ENCODE assay signal across 26 mouse cellular contexts in the genomic region with DNA sequence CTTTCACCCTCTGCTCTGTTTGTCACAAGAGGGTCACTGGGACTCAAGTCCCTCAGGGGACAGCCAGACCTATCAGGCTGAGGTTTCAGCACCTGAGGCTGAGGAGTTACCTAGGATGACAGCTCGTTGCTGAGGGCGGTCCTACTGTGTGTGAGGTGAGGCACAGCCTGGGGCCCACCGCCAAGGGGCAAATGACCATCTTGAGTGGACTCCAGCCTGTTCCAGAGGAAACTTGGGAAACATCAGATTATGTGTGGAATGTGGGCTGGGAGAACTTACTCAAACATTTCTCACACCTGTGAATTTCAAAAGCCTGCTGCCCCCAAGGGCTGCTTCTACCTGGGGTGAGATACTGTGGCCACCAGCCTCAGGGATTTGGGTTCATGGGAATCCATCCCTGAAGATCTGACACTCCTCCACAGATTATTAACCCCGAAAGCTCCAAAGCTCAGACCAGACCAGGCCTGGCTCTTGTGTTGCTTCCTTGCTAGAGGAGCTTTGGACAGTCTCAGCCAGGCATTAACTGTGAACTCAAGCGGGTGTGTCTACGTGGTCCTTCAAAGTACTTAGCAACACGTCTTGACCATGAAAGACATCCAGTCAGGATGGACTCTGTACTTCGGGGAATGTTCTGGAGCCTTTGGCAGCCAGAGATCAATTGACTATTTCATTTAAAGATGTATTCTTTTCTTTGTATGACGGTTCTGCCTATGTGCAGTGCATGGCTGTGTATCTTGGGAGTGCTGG. TPM values are rescaled to one million over a fixed set of nuclear protein-coding genes. Genes with fewer than 3 reads are reported as not detected.
"Had no signal": no experiment of that assay in that cellular context is flagged by ENCODE, and none has a peak within 500 bp of the region (broad histone marks: within the 10 kb centered on the region; RNA-seq: fewer than 3 reads in every experiment).

No protein-coding gene starts in this region.

- H3K9me3 ChIP-seq: kidney, embryonic 15.5 days; liver, embryonic 13.5 days; midbrain, embryonic 15.5 days; neural tube, embryonic 12.5 days; neural tube, embryonic 15.5 days had no signal

- ATAC-seq: inflammation-experienced regulatory T-cells, adult 6 months; midbrain, embryonic 15.5 days had no signal

- DNase-seq: kidney, adult 11 months; kidney, adult 8-10 months; kidney, postnatal 10 days; kidney, postnatal 36 days; layer of hippocampus, postnatal 36 days; liver, embryonic 13.5 days; right cerebral cortex, adult 18-20 months; right cerebral cortex, postnatal 14 days; right cerebral cortex, postnatal 4 days; thymus, adult 2 months; thymus, postnatal 14 days; thymus, postnatal 4 days had no signal

- H3K9ac ChIP-seq: kidney, embryonic 15.5 days; liver, embryonic 13.5 days; midbrain, embryonic 12.5 days; midbrain, embryonic 15.5 days; neural tube, embryonic 12.5 days; neural tube, embryonic 15.5 days had no signal

- H3K27ac ChIP-seq: kidney, embryonic 15.5 days; left cerebral cortex, adult 2 months; liver, embryonic 13.5 days; macrophage; midbrain, embryonic 12.5 days; midbrain, embryonic 15.5 days; neural tube, embryonic 12.5 days; neural tube, embryonic 15.5 days; stomach, postnatal 0 days had no signal

- H3K4me2 ChIP-seq: kidney, embryonic 15.5 days; liver, embryonic 13.5 days; midbrain, embryonic 12.5 days; midbrain, embryonic 15.5 days; neural tube, embryonic 12.5 days; neural tube, embryonic 15.5 days had no signal

- H3K36me3 ChIP-seq: kidney, embryonic 15.5 days; liver, embryonic 13.5 days; midbrain, embryonic 12.5 days; midbrain, embryonic 15.5 days; neural tube, embryonic 12.5 days; neural tube, embryonic 15.5 days had no signal

- H3K4me3 ChIP-seq: kidney, embryonic 15.5 days; left cerebral cortex, adult 2 months; liver, embryonic 13.5 days; midbrain, embryonic 12.5 days; midbrain, embryonic 15.5 days; neural tube, embryonic 12.5 days; neural tube, embryonic 15.5 days had no signal

RNA-seq across cellular contexts. Expression of a gene that starts 4.3 kb away (rescaled TPM):
- total RNA-seq: layer of hippocampus, postnatal 36 days; left cerebral cortex, adult 2 months; left cerebral cortex, postnatal 10 days; left cerebral cortex, postnatal 36 days; liver, adult 2 months; megakaryocyte, adult 5-6 weeks had no signal
- polyA plus RNA-seq: liver, adult 2 months; liver, embryonic 16.5 days; macrophage had no signal

RNA-seq across cellular contexts. Expression of a gene that starts 10.1 kb away (rescaled TPM):
- total RNA-seq: megakaryocyte, adult 5-6 weeks had no signal
- polyA plus RNA-seq: inflammation-experienced regulatory T-cells, adult 6 months; macrophage had no signal
